Mouse (Mus musculus) gastrocnemius, adult 2 months (tissue): ENCODE results near the gene Crocc2. TPM values are rescaled to one million over a fixed set of nuclear protein-coding genes. Genes with fewer than 3 reads are reported as not detected.

Experiments
- DNase-seq: peaks from one replicate; pipeline ENCODE4 v3.0.0; 2022
- H3K27ac ChIP-seq: fragments of 200-600 bp; 2 replicates; pipeline ENCODE4 v1.8.1; 2022; ENCODE audit warnings: mild to moderate bottlenecking
- H3K4me3 ChIP-seq: fragments of 200-600 bp; 2 replicates; pipeline ENCODE4 v1.8.1; 2022; ENCODE audit warnings: mild to moderate bottlenecking, moderate library complexity
- CTCF ChIP-seq: fragments of 200-600 bp; IDR thresholded peaks from 2 replicates; pipeline ENCODE4 v1.8.1; 2022; ENCODE audit warnings: antibody characterized with exemption, mild to moderate bottlenecking, moderate library complexity
- intact Hi-C: fragments of 180-260 bp; cut with DNase I; formaldehyde crosslinking; loops from one replicate; pipeline ENCODE4 v1.15.1; 2025
- long read RNA-seq, 2 experiments: library from polyadenylated mRNA; stranded (forward); transcript quantifications; one replicate each; pipeline ENCODE4 v2.0.0; 2021
- total RNA-seq, 2 experiments: library from RNA; stranded (reverse); gene quantifications; 2 replicates each; pipeline ENCODE4 v1.2.3; 2021

Gene Crocc2
- total RNA-seq, result not detected
- long read RNA-seq, experiment 1, result 0 reads
- long read RNA-seq, experiment 2, result 0 reads

- DNase-seq, result no peak
- no peak for TF ChIP-seq CTCF
- intact Hi-C loops, result no loop called here
- Histone ChIP-seq H3K27ac (no peak within 1 kb of the TSS), H3K4me3 (no peak within 1 kb of the TSS)
Measured at GRCm38 (mm10) chr1:93168295-93168775, at the start of gene Crocc2. Gene Crocc2 (plus strand): TSS chr1:93168725.

GRCm38 (mm10) chr1:93118816-93119215 lies 49.7 kb upstream of the Crocc2 start:
- no peak for TF ChIP-seq CTCF
- intact Hi-C loops, result no loop called here
- Histone ChIP-seq H3K4me3 (no peak overlapping the region), H3K27ac (no peak overlapping the region)
- DNase-seq, result no peak

DNA sequence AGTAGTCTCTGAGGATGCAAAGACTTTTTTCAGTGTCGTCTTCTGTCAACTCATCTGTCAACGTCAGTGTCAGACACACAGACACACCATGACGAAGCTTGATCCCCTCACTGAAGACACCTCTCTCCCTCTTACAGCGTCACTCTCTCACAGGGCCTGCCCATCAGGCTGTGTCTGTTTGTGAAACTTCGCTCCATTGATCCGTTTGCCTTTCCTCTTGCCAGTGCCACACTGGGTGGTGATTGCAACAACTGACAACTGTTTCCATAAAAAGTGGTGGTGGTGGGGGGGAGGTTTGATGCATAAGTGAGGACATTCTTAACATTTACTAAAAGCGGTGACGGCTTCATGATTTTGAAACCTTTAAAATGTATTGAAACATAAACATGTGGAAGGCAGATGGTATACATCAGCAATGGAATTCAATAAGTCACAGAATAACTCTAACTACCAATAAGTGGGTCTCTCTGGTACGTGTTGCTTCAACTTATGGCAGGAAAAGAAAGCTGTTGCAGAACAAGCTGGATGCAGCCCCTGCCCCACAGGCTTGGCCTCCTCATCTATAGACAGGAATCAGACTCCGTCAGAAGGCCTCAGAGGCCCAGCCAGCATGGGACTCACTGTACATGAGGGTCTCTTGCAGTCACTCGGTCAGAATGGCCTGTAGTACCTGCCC lies 45.2 kb upstream of the Crocc2 start:
- intact Hi-C loops, result no loop called here
- Histone ChIP-seq H3K4me3 (no peak overlapping the region), H3K27ac (no peak overlapping the region)
- DNase-seq, result no peak
- TF ChIP-seq CTCF, result no peak

GRCm38 (mm10) chr1:93124066-93124465 lies 44.5 kb upstream of the Crocc2 start:
- no peak for TF ChIP-seq CTCF
- H3K27ac ChIP-seq, result no peak overlapping the region
- no peak overlapping the region for H3K4me3 ChIP-seq
- no peak for DNase-seq
- intact Hi-C loops, result no loop called here

GRCm38 (mm10) chr1:93125256-93125655 lies 43.3 kb upstream of the Crocc2 start:
- DNase-seq, result no peak
- TF ChIP-seq CTCF, result peak; percentile 11; the same call in 1 of the 2 replicates
- intact Hi-C loops, result no loop called here
- H3K4me3 ChIP-seq, result no peak overlapping the region
- no peak overlapping the region for H3K27ac ChIP-seq

- no peak for DNase-seq
- intact Hi-C loops, result no loop called here
- Histone ChIP-seq H3K4me3 (no peak overlapping the region), H3K27ac (no peak overlapping the region)
- TF ChIP-seq CTCF, result no peak
Measured at GRCm38 (mm10) chr1:93128209-93128608, 40.3 kb upstream of the Crocc2 start.

DNA sequence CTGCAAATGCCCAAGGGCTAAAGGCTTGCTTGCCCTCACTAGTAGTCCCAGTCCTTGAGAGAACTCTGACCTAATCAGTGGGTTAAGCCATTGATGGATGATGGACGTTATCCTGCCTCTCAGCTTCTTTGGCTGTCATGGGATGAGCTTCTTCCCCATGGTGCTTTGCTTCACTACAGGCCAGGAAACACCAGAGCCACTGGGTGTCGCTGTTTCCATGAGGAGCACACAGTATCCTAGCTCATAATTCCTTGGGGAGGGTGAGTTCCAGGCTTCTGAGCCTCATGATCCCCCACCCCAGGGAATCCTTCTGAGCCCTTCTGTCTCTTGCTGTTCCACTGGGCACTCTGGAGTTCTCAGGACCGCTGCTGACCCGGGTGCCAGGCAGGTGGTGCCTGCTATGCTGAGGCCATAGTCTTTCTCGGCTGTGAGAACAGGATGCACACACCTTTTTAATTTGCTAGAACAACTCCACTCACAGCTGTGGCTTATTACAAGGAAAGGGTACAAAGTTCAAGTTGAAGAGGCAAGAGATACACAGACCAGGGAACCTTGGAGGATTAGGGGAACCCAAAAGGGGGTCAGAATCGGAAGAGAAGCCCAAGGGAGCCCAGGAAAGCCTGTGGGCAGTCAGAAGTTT lies 39.7 kb upstream of the Crocc2 start:
- peak; percentile 57 for DNase-seq
- no peak overlapping the region for H3K27ac ChIP-seq
- no peak overlapping the region for H3K4me3 ChIP-seq
- peak; percentile 61 for TF ChIP-seq CTCF
- intact Hi-C loops, result no loop called here

DNA sequence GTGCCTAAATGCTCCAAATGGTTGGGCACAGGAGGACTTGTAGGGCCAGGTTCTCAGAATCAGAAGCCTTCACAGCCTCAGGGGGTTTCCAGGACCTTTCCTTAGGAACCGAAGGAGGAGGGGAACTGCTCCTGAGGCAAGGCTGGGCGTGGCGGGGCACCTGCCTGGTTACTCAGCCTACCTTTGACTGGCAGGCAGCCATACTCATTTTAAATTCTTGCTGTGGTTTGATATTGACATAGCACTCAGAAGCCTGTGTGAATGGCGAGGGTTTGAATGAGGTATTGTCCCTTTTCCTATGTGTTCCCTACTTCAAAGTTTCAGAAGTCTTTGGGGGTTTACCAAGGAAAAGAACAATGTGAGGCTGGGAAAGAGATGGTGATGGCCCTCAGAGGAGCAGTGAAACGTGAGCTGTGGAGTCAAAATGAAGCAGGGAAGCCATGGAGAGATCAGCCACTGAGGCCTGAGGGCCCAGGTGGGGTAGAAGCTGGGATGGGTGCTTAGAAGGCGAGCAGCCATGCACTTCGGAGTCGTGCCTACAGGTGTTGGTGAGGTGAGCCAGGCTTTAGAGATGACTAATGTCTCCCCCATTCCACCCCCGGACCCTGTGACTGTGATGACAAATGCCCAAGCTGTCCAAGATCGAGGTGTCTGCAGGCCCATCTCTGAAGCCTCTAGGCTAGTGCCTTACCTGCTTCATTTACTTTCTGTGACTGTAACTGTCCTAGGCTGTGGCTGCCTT lies 38.1 kb upstream of the Crocc2 start:
- no peak for TF ChIP-seq CTCF
- intact Hi-C loops, result no loop called here

DNA sequence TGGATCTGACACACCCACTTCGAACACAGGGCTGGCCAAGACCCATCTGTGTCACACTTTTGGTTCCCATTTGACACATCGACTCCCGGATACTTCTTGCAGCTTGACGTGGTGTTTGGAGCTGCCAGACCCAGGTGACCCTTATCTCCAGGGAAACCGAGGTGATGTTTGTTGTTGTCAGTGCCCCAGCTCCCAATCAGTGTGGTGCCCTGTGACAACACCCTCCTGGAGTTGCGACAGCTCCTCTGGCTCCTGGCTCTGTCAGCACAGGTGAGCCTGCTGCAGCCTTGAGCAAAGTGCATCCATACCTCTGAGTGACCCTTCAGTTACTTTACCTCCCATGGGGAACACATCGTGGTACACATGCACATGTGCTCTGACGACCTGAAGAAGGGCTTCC lies 35.8 kb upstream of the Crocc2 start:
- Histone ChIP-seq H3K27ac (no peak overlapping the region), H3K4me3 (no peak overlapping the region)
- TF ChIP-seq CTCF, result no peak
- no peak for DNase-seq
- intact Hi-C loops, result no loop called here

More for the DNA sequence above, 38.1 kb upstream of the Crocc2 start:
- Histone ChIP-seq H3K4me3 (no peak overlapping the region), H3K27ac (no peak overlapping the region)
- no peak for DNase-seq

DNA sequence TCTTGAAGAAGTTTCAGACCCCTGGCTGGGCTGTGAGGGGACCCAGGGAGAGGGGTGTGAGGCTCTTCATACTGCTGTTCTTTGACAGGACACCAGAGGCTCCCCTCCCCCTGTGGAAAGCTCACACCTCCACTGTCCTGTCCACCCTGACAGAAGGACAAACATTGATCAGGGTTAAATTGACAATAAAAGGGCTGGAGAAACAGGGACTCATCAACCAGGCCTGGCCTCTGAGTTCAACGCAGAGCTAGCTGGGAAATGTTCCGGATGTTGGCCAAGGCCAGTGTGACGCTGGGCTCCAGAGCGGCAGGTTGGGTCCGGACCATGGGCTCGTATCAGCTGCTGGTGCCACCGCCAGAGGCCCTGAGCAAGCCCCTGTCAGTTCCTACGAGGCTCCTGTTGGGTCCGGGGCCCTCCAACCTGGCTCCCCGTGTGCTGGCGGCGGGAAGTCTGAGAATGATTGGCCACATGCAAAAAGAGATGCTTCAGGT lies 33.4 kb upstream of the Crocc2 start, which contains the start of gene Agxt:
Gene Agxt, plus strand, starts transcription at position 205 of the 491 bp plus-strand sequence.
- intact Hi-C loops, result no loop called here

GRCm38 (mm10) chr1:93138534-93138933 lies 30.0 kb upstream of the Crocc2 start:
- DNase-seq, result no peak
- intact Hi-C loops, result no loop called here
- H3K27ac ChIP-seq, result no peak overlapping the region
- no peak for TF ChIP-seq CTCF
- no peak overlapping the region for H3K4me3 ChIP-seq

More for the DNA sequence above, 33.4 kb upstream of the Crocc2 start, which contains the start of gene Agxt:
- no peak within 1 kb of the TSS for H3K27ac ChIP-seq
- no peak for DNase-seq
- no peak for TF ChIP-seq CTCF
- no peak within 1 kb of the TSS for H3K4me3 ChIP-seq

DNA sequence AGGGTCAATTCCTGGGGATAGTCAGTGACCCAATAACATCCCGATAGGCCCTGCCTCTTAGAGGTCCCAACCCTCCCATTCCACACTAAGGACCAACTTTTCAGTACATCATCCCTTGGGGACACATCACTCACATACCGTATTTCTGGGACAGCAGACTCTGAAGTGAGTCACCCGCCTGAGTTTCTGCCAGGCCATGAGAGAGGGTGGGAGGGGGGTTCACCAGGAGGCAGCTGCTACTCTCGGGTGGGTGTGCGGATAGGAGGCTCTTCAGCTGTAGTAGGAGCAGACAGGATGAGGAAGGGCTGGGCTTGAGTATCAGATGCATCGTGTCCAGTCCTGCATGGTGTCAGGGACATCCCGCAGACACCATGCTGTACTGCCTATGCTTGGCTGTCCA lies 28.8 kb upstream of the Crocc2 start:
- DNase-seq, result no peak
- H3K27ac ChIP-seq, result no peak overlapping the region
- no peak for TF ChIP-seq CTCF
- no peak overlapping the region for H3K4me3 ChIP-seq
- intact Hi-C loops, result no loop called here

DNA sequence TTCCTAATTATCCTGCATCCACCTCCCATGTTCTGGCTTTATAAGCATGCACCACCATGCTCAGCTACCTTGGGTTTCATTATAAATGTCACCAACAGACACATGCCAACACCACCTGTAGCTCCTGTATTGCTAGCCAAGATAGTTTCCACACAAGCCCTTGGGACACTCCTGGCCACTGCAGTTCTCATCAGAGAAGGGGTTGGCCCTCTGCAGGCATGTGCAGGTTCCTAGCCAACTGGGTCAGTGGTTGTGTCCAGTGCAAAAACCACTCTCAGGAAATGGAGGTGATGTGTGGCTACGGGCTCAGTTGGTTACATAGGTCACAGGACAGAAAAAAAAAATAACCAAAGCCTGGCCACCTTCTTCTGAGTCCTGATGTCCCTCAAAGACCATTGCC lies 25.7 kb upstream of the Crocc2 start:
- no peak overlapping the region for H3K27ac ChIP-seq
- no peak overlapping the region for H3K4me3 ChIP-seq
- no peak for DNase-seq
- TF ChIP-seq CTCF, result no peak
- intact Hi-C loops, result no loop called here
